Mouse (Mus musculus): ENCODE results near the gene Ppp1r9b.

DNA sequence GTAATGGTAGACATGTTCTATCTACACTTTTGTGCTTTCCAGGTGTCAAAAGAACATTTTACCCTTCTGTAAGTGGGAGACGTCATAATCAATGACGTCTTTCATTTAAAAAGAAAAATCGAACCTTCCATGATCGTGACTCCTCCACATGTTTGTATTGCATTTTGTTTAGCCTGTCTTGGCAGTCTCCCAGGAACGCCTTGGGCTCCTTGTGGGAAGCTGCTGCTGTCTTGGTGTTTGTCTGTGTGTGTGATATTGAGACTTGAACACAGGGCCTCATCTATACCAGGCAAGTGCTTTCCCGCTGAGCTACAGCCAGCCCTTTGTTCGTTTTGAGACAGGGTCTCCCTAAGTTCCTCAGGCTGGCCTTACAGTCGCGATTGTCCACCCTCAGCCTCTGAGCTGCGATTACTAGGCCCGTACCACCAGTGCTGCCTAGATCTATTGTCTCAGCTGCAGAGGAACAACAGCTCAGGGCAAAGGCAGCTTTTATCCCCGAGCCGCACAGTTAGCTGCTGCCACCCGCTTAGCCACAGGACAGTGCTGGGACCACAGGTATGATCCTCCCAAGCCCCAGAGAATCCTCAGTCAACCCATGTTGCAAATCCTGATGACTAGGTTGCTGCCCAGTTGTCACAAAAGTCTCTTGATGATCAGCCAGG is 47.5 kb downstream of the Ppp1r9b start:
- no peak for TF ChIP-seq POLR2AphosphoS2 (IDR thresholded peaks at IDR 0.05; ENCODE audit: insufficient read length, low read depth)
- no peak for TF ChIP-seq MAX (IDR thresholded peaks at IDR 0.05; ENCODE audit: low read depth)
- no peak for TF ChIP-seq POLR2A (IDR thresholded peaks at IDR 0.05; ENCODE audit: insufficient read length, low read depth)
- TF ChIP-seq TCF3 (IDR thresholded peaks at IDR 0.05; ENCODE audit: insufficient read length, low read depth): no peak
- TF ChIP-seq REST (IDR thresholded peaks at IDR 0.05; ENCODE audit: insufficient read depth, insufficient read length): no peak
